Mouse (Mus musculus) liver, embryonic 16.5 days (tissue): Measurements from ENCODE around the gene Epop. TPM values are rescaled to one million over a fixed set of nuclear protein-coding genes. Genes with fewer than 3 reads are reported as not detected.
A peak's percentile ranks its signal among the peaks of the same experiment; 100 is the strongest.
"Not testable (repeated sequence)": the region's sequence is repeated elsewhere in the genome, so short reads cannot be mapped to it uniquely, and the experiment has no call there.

Experiments
- ATAC-seq: fragments of 200-750 bp; cut with Nextera tagmentation; 2 replicates; pipeline ENCODE4 v1.8.0; 2017; ENCODE audit warnings: low read depth, mild to moderate bottlenecking, moderate number of reproducible peaks, moderate library complexity
- H3K27ac ChIP-seq: fragments of 300-500 bp; sonication (generic); 2 replicates; pipeline ENCODE4 v1.5.1; 2014; ENCODE audit warnings: mild to moderate bottlenecking, low read length
- H3K27me3 ChIP-seq: fragments of 300-500 bp; sonication (generic); 2 replicates; pipeline ENCODE4 v1.6.1; 2014; ENCODE audit warnings: low read depth, low read length, mixed read lengths; ENCODE audit not compliant: control insufficient read depth, insufficient read depth
- H3K36me3 ChIP-seq: fragments of 300-500 bp; sonication (generic); 2 replicates; pipeline ENCODE4 v1.6.1; 2014; ENCODE audit warnings: mild to moderate bottlenecking; ENCODE audit not compliant: control insufficient read depth, insufficient read depth
- H3K4me1 ChIP-seq: fragments of 300-500 bp; sonication (generic); 2 replicates; pipeline ENCODE4 v1.6.1; 2014; ENCODE audit warnings: low read depth, low read length, mixed read lengths; ENCODE audit not compliant: control insufficient read depth
- H3K4me2 ChIP-seq: fragments of 300-500 bp; sonication (generic); 2 replicates; pipeline ENCODE4 v1.6.1; 2014; ENCODE audit warnings: low read depth, low read length, mixed read lengths
- H3K4me3 ChIP-seq: fragments of 300-500 bp; sonication (generic); 2 replicates; pipeline ENCODE4 v1.5.1; 2014; ENCODE audit warnings: low read depth, mild to moderate bottlenecking, low read length
- H3K9ac ChIP-seq: fragments of 300-500 bp; sonication (generic); 2 replicates; pipeline ENCODE4 v1.6.1; 2014; ENCODE audit warnings: low read depth, low read length
- H3K9me3 ChIP-seq: fragments of 300-500 bp; sonication (generic); replicated peaks from 2 replicates; pipeline ENCODE4 v1.6.1; 2016; ENCODE audit warnings: low read length; ENCODE audit not compliant: control insufficient read depth
- WGBS: fragments of 180-500 bp; shearing (Covaris S2); extraction: QIAGEN DNeasy Blood & Tissue Kit; methylation state at CpG from one replicate; pipeline ENCODE4 v1.1.7; 2014; ENCODE audit not compliant: insufficient replicate concordance; 5-methylcytosine and 5-hydroxymethylcytosine counted together
- polyA plus RNA-seq: library from polyadenylated mRNA; unstranded; fragments of >200 nt; fragmentation: Nextera tagmentation; extraction: Ambion mirVana; gene quantifications from 2 replicates; pipeline ENCODE4 v1.2.1, GENCODE M21; 2015

Epop gene
- polyA plus RNA-seq, 1 experiment from 2014 or later: 0.24 TPM

DNA sequence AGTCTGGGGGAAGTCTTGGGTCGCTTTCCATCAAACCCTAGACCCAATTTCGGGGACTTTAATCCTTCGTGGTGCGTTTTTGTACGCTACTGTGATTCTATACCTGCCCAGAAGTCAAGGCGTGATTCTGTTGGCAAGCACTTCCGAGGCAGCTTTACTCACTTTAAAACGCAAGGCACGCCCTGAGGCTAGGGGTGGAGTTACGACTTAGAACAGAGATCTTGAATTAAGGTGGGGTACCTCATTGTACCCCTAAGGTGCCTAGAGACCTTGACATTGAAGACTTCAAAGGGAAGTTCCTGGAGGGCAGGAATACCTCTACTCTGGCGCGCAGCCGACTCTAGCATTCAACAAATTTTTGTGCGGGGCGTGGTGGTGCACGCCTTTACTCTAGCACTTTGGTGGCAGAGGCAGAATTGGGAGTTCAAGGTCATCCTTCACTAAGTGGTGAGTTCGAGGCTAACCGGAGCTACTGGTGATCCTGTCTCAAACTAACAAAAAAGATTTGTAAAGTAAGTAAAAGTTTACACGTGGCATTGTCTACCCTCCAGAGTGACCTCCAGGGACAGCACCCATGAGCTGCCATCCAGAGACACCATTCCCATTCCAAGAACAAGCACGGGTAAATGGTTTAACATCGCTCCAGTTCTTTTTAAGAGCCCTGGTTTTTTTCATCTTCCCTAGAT lies 32.8 kb upstream of the Epop start:
- H3K27ac ChIP-seq: no peak overlapping the region
- WGBS: 2% methylated on average over 21 of the region's 21 CpGs
- peaks cover 21% of the 10 kb centered on the region for H3K4me1 ChIP-seq

DNA sequence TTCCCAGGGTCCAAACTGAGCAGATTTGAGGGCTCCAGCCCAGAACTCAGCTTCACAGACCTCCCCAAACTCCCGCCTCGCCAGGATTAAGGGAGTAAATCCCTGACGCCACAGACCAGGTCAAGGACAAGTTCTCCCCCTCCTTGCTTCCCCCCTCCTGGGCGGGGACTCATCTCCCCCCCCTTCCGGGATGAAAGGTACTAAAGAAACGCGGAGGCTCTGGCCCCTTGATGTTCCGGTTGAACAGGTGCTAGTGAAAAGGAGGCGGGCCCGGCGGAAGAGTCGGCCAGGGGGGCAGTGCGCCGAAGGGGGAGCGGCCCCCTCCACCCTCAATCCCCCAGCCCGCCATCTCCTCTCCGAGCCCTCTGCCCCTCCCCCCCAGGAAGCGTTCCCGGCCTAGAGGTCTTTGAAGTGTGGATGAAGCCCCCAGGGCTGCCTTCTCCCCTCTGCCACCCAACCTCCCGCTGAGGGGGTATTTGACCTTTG lies 32.2 kb upstream of the Epop start:
- Histone ChIP-seq H3K36me3 (no peaks in the 10 kb centered on the region), H3K4me3 (peak overlapping the region; percentile 33), H3K27ac (no peak overlapping the region), H3K9me3 (no peaks in the 10 kb centered on the region), H3K4me2 (peak overlapping the region; percentile 77), H3K27me3 (peaks cover 74% of the 10 kb centered on the region), H3K9ac (no peak overlapping the region), H3K4me1 (peaks cover 21% of the 10 kb centered on the region)
- no peak for ATAC-seq
- WGBS: under 1% methylated on average over 20 of the region's 20 CpGs

More for the DNA sequence above, 32.8 kb upstream of the Epop start:
- Histone ChIP-seq H3K27me3 (peaks cover 74% of the 10 kb centered on the region), H3K36me3 (no peaks in the 10 kb centered on the region), H3K4me3 (peak overlapping the region; percentile 65), H3K4me2 (peak overlapping the region; percentile 77), H3K9ac (no peak overlapping the region), H3K9me3 (no peaks in the 10 kb centered on the region)
- ATAC-seq: no peak

DNA sequence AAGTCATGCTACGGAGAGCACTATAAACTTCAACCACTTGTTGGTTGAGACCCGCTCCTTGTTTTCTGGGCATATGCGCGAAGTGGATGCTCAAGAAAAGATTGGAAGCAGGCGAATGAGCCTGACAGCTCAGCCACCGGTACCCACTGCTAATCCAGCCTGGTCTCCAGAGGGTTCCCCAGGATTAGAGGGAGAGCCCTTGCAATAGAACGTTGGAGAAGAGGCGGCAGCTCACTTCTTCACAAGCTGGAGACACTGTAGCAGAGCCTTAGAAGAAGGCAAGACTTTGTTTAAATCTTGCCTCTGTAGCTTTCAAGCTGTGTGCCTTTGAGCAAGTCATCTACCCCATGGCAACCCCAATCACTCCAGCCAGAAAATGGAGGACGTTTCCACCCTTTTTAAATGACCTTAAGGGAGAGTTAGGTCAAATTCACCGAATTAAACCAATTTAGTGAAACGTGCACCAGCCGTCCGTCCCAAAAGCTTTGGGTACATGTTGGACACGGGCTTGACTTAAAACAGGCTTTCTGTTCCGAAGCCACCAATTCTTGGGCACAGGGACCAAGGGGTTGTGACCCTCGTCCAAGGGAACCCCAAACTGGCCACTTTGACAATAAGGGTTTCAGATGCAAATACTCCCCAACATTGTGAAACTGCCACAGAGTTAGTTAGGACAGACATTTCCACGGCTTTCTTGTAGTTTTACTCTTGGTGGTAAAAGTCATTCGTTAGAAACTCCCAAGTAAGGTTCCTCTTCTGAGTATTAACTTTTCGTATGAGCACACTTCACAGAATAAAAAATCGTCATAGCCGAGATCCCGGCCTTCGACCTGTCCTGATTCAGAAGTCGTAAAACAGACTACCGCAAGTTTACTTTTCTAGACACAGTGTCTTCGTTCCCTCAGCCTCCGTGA lies 31.5 kb upstream of the Epop start:
- peak overlapping the region; percentile 77 for H3K4me2 ChIP-seq
- no peak overlapping the region for H3K9ac ChIP-seq
- peaks cover 74% of the 10 kb centered on the region for H3K27me3 ChIP-seq
- WGBS: 3% methylated on average over 27 of the region's 27 CpGs
- no peak overlapping the region for H3K27ac ChIP-seq
- peak overlapping the region; percentile 64 for H3K4me3 ChIP-seq
- H3K4me1 ChIP-seq: peaks cover 21% of the 10 kb centered on the region
- H3K9me3 ChIP-seq: no peaks in the 10 kb centered on the region
- no peak for ATAC-seq
- H3K36me3 ChIP-seq: no peaks in the 10 kb centered on the region

DNA sequence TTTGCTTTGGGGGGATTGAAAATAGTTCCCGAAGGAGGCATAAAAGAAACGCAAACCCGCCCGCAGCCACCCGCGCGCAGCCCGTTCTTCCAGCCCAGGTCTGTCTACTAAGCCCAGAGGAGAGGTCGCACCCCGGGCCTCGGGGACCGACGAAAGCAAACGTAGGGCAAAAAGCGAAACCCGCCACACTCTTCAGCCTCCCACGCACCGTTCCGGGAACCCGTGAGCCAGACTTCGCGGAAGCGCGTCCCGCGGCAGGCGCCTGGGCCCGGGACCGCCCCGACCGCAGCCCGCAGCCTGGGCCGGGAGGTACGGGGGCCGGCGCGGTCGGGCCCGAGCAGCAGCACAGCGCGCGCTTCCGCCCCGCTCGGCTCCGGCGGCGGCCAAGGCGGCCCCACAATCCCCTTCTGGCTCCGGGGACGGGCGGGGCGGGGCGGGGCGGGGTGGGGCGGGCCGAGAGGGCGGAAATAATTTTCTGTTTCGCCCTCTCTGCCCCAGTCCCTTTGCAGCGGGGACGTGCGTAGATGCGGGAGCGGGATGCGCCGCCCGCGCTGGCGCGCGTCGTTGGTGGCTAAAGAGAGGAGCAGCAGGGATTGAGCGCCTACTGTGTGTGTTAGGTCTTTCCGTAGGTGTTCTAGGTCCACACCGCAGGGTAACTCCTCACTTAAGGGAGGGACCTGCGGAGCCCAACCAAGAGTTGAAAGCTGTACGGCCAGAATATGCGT lies 30.6 kb upstream of the Epop start:
- Histone ChIP-seq H3K4me1 (peaks cover 21% of the 10 kb centered on the region), H3K4me2 (peak overlapping the region; percentile 77), H3K27me3 (peaks cover 66% of the 10 kb centered on the region), H3K36me3 (no peaks in the 10 kb centered on the region), H3K4me3 (peak overlapping the region; percentile 64), H3K9me3 (no peaks in the 10 kb centered on the region), H3K27ac (peak overlapping the region; percentile 74), H3K9ac (peak overlapping the region; percentile 62)
- ATAC-seq: peak; percentile 87
- WGBS: under 1% methylated on average over 66 of the region's 78 CpGs

DNA sequence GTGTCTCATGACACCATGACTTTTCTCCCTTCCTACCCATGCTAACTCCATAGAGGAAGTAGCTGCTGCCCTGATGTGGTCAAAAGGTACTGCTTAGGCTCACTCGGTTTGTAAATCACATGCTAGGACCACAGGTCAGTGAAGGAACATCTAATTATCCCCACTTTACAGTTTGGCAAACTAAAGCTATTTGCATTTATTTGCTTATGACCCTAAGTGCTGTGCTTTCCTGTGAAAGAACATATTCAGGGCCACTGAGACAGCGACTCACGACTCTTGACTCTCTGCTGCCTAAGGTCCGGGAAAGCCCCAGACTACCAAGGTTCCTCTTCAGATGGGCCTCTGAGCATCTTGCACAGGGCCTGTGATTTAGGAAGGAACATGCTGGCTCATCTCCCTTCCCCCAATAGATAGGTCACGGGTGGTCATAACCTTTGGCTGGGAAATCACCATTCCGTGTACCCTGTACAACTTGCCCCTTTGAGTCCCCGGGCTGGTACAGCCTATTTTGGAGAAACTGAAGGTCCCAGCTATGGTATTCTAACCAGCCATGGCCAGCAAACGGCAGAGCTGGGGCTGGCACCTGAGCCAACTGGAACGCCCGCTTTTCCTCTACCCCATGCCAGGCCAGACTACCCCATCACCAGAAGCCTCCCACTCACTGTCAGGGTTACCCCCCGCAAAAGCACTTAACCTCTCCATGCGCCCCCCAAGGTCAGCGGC lies 29.9 kb upstream of the Epop start:
- peaks cover 59% of the 10 kb centered on the region for H3K27me3 ChIP-seq
- peak overlapping the region; percentile 62 for H3K9ac ChIP-seq
- H3K9me3 ChIP-seq: no peaks in the 10 kb centered on the region
- peak overlapping the region; percentile 64 for H3K4me3 ChIP-seq
- H3K4me1 ChIP-seq: peaks cover 21% of the 10 kb centered on the region
- peak overlapping the region; percentile 77 for H3K4me2 ChIP-seq
- no peaks in the 10 kb centered on the region for H3K36me3 ChIP-seq
- WGBS: 4% methylated on average over 13 of the region's 13 CpGs
- no peak for ATAC-seq
- H3K27ac ChIP-seq: peak overlapping the region; percentile 74

DNA sequence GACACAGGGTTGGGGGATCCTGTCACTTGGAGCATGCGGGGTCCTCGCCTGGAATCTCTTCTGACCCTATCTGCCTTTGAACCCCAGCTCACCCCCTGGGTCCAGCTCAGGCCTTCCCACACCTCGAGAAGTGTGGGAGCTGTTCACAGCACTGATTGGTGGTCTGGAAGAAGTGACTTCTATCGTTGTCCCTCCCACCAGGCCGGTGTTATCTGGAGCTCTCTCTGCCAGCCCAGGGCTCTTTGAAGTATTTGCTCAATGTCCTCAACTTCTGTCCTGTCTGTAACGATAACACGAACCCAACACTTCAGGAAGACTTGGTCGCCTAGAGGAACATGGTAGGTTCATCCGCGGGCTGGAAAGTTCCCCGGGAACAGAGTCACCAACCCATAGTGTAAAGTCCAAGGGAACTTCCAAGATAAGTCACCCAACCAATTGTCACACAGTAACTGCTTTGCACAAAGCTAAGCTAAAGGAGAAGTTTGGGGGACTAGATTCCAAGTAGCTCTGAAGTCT lies 29.3 kb upstream of the Epop start:
- peaks cover 52% of the 10 kb centered on the region for H3K27me3 ChIP-seq
- no peaks in the 10 kb centered on the region for H3K9me3 ChIP-seq
- 0 out of 2 replicates have a peak overlapping the region, but pooled peaks have one; percentile 64 for H3K4me3 ChIP-seq
- ATAC-seq: no peak
- peak overlapping the region; percentile 77 for H3K4me2 ChIP-seq
- 32% methylated on average over 11 of the region's 11 CpGs for WGBS
- peak overlapping the region; percentile 33; the same call in 1 of the 2 replicates for H3K27ac ChIP-seq
- H3K36me3 ChIP-seq: no peaks in the 10 kb centered on the region
- H3K9ac ChIP-seq: no peak overlapping the region
- H3K4me1 ChIP-seq: peaks cover 21% of the 10 kb centered on the region

DNA sequence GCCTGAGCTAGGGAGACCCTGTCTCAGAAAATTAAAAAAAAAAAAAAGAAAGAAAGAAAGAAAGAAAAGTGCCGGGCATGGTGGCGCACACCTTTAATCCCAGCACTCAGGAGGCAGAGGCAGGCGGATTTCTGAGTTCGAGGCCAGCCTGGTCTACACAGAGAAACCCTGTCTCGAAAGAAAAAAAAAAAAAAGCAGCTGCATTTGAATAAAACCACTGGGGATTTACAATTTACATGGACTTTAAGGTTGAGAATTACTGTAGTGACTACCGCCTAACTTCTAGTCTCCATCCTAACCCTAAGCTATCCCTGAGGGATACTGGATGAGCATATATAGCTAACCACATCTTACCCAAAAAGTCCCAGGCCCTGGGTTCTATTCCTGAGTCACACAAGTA lies 28.5 kb upstream of the Epop start:
- not testable (repeated sequence) for H3K9me3 ChIP-seq, ATAC-seq, H3K9ac ChIP-seq, H3K27ac ChIP-seq, H3K36me3 ChIP-seq, H3K4me2 ChIP-seq, H3K4me3 ChIP-seq
- Histone ChIP-seq H3K27me3 (peaks cover 44% of the 10 kb centered on the region), H3K4me1 (peaks cover 21% of the 10 kb centered on the region)
- 57% methylated on average over 6 of the region's 6 CpGs for WGBS
